Mouse (Mus musculus) MEL (cell line): ENCODE results near the gene Actn2.

Experiments used
- CHD1 ChIP-seq: IDR thresholded peaks from 2 replicates; pipeline ENCODE4 v1.6.1; 2012; ENCODE audit warnings: low read depth, mild to moderate bottlenecking, inconsistent platforms, low read length, improper control_type of control experiment
- CTCF ChIP-seq, 3 experiments: IDR thresholded peaks in 2 of 3; conservative IDR thresholded peaks in 1 of 3; 2 replicates each; pipeline ENCODE4 v1.5.1; 2011 to 2012; ENCODE audit warnings: low read length in 3 of 3, low read depth in 2 of 3, mild to moderate bottlenecking in 2 of 3, improper control_type of control experiment in 1 of 3, inconsistent platforms in 1 of 3, mixed read lengths in 1 of 3, moderate library complexity in 1 of 3; ENCODE audit not compliant: control insufficient read depth in 1 of 3, insufficient read depth in 1 of 3, poor library complexity in 1 of 3, severe bottlenecking in 1 of 3
- GABPA ChIP-seq: IDR thresholded peaks from 2 replicates; pipeline ENCODE4 v1.6.1; 2012; ENCODE audit warnings: low read depth, mild to moderate bottlenecking, inconsistent platforms, low read length, improper control_type of control experiment, moderate library complexity
- GATA1 ChIP-seq: IDR thresholded peaks from 2 replicates; pipeline ENCODE4 v1.6.1; 2011; ENCODE audit warnings: low read depth, low read length, improper control_type of control experiment
- MEF2A ChIP-seq: IDR thresholded peaks from 2 replicates; pipeline ENCODE4 v1.6.1; 2014; ENCODE audit warnings: low read depth, mild to moderate bottlenecking, inconsistent platforms, low read length, improper control_type of control experiment; ENCODE audit not compliant: poor library complexity, insufficient replicate concordance, severe bottlenecking; ENCODE audit errors: extremely low read depth
- POLR2A ChIP-seq, 2 experiments: IDR thresholded peaks; 2 replicates each; pipeline ENCODE4 v1.6.1; 2011 to 2012; ENCODE audit warnings: low read length in 2 of 2, mild to moderate bottlenecking in 2 of 2, control low read depth in 1 of 2, improper control_type of control experiment in 1 of 2, low read depth in 1 of 2, moderate library complexity in 1 of 2; ENCODE audit not compliant: control insufficient read depth in 1 of 2, insufficient read depth in 1 of 2, poor library complexity in 1 of 2
- POLR2AphosphoS2 ChIP-seq: IDR thresholded peaks from 2 replicates; pipeline ENCODE4 v1.6.1; 2011; ENCODE audit warnings: low read length, improper control_type of control experiment
- POLR2AphosphoS5 ChIP-seq: IDR thresholded peaks from 2 replicates; pipeline ENCODE4 v1.6.1; 2012; ENCODE audit warnings: low read depth, borderline replicate concordance, mild to moderate bottlenecking, inconsistent platforms, low read length, moderate library complexity, mixed read lengths
- SMC3 ChIP-seq: IDR thresholded peaks from 2 replicates; pipeline ENCODE4 v1.6.1; 2011; ENCODE audit warnings: low read depth, low read length, improper control_type of control experiment

GRCm38 (mm10) chr13:12227606-12228005 is 113.0 kb downstream of the Actn2 start:
- TF ChIP-seq POLR2A (IDR thresholded peaks at IDR 0.05; ENCODE audit: control insufficient read depth in 1 of 2, insufficient read depth in 1 of 2, low read depth in 1 of 2, low read length in 2 of 2, poor library complexity in 1 of 2) (no peak), POLR2AphosphoS2 (no peak), CTCF (IDR thresholded peaks at IDR 0.05 in 2 of 3, conservative IDR thresholded peaks at IDR 0.05 in 1 of 3; ENCODE audit: control insufficient read depth in 1 of 3, insufficient read depth in 1 of 3, low read depth in 2 of 3, low read length in 3 of 3, poor library complexity in 1 of 3, severe bottlenecking in 1 of 3) (no peak), MEF2A (no peak), CHD1 (no peak), SMC3 (no peak), GATA1 (no peak), GABPA (no peak), POLR2AphosphoS5 (no peak)
